Mouse (Mus musculus) C2C12 (cell line): ENCODE measurements around the gene Prdm1. TPM values are rescaled to one million over a fixed set of nuclear protein-coding genes. Genes with fewer than 3 reads are reported as not detected.

Experiments
- H3K27me3 ChIP-seq: one replicate; pipeline ENCODE4 v1.6.1; 2011; ENCODE audit not compliant: control insufficient read depth, insufficient read depth, insufficient read length
- H3K36me3 ChIP-seq: one replicate; pipeline ENCODE4 v1.6.1; 2011; ENCODE audit not compliant: control insufficient read depth, insufficient read depth
- H3K4me3 ChIP-seq: one replicate; pipeline ENCODE4 v1.5.1; 2011; ENCODE audit warnings: mild to moderate bottlenecking, control low read depth; ENCODE audit not compliant: poor library complexity, insufficient read depth, severe bottlenecking
- H3K79me2 ChIP-seq: one replicate; pipeline ENCODE4 v1.6.1; 2011; ENCODE audit not compliant: control insufficient read depth, insufficient read depth
- H3K79me3 ChIP-seq: one replicate; pipeline ENCODE4 v1.6.1; 2011; ENCODE audit warnings: low read depth, control low read depth
- H3ac ChIP-seq: one replicate; pipeline ENCODE3; 2011; ENCODE audit warnings: low read depth; ENCODE audit not compliant: control insufficient read depth, insufficient read length
- CEBPB ChIP-seq: IDR thresholded peaks from one replicate; pipeline ENCODE4 v1.6.1; 2011; ENCODE audit warnings: low read depth, mild to moderate bottlenecking, control low read depth, moderate library complexity
- CTCF ChIP-seq: IDR thresholded peaks from one replicate; pipeline ENCODE4 v1.5.1; 2011; ENCODE audit not compliant: control insufficient read depth, insufficient read depth, insufficient read length
- FOSL1 ChIP-seq: IDR thresholded peaks from one replicate; pipeline ENCODE4 v1.8.0; 2011; ENCODE audit warnings: mild to moderate bottlenecking, low read length; ENCODE audit not compliant: poor library complexity, insufficient read depth, severe bottlenecking
- MAX ChIP-seq: IDR thresholded peaks from one replicate; pipeline ENCODE4 v1.6.1; 2011; ENCODE audit warnings: mild to moderate bottlenecking, control low read depth
- MYOD1 ChIP-seq: IDR thresholded peaks from one replicate; pipeline ENCODE4 v1.6.1; 2011; ENCODE audit warnings: low read depth; ENCODE audit not compliant: control insufficient read depth, insufficient read length
- MYOG ChIP-seq: IDR thresholded peaks from one replicate; pipeline ENCODE4 v1.6.1; 2011; ENCODE audit not compliant: control insufficient read depth, insufficient read length; ENCODE audit errors: extremely low read depth
- USF1 ChIP-seq: IDR thresholded peaks from one replicate; pipeline ENCODE4 v1.6.1; 2011; ENCODE audit warnings: low read depth, mild to moderate bottlenecking, control low read depth, moderate library complexity
- polyA plus RNA-seq: library from polyadenylated mRNA; unstranded; fragments of >200 nt; fragmentation: generic; extraction: Trizol; gene quantifications from one replicate; pipeline ENCODE4 v1.2.1, GENCODE M21; 2012; ENCODE audit warnings: missing spikeins

Gene Prdm1
- polyA plus RNA-seq, 1 experiment, result 0.02 TPM

GRCm38 (mm10) chr10:44539033-44539578 is 10.8 kb upstream of the Prdm1 start:
- TF ChIP-seq MYOD1, result no peak
- no peaks in the 10 kb centered on the region for H3K36me3 ChIP-seq

GRCm38 (mm10) chr10:44538137-44538536 is 9.8 kb upstream of the Prdm1 start:
- Histone ChIP-seq H3K27me3 (no peaks in the 10 kb centered on the region), H3K79me3 (no peaks in the 10 kb centered on the region), H3K4me3 (no peak overlapping the region), H3ac (no peak overlapping the region), H3K79me2 (no peaks in the 10 kb centered on the region), H3K36me3 (no peaks in the 10 kb centered on the region)
- TF ChIP-seq FOSL1 (no peak), MYOG (no peak), USF1 (no peak), CEBPB (no peak), MYOD1 (no peak), MAX (no peak)

More at GRCm38 (mm10) chr10:44539033-44539578, 10.8 kb upstream of the Prdm1 start:
- Histone ChIP-seq H3K79me3 (no peaks in the 10 kb centered on the region), H3ac (no peak overlapping the region), H3K79me2 (no peaks in the 10 kb centered on the region), H3K27me3 (no peaks in the 10 kb centered on the region), H3K4me3 (no peak overlapping the region)

GRCm38 (mm10) chr10:44530067-44530360 is 1.7 kb upstream of the Prdm1 start:
- Histone ChIP-seq H3K79me2 (no peaks in the 10 kb centered on the region), H3K27me3 (no peaks in the 10 kb centered on the region), H3K4me3 (peak overlapping the region; percentile 50), H3ac (no peak overlapping the region), H3K79me3 (no peaks in the 10 kb centered on the region), H3K36me3 (no peaks in the 10 kb centered on the region)
- TF ChIP-seq CTCF (no peak), MAX (no peak), CEBPB (no peak), MYOG (no peak), MYOD1 (no peak), FOSL1 (no peak), USF1 (no peak)

GRCm38 (mm10) chr10:44529218-44530066 is 1.1 kb upstream of the Prdm1 start:
- Histone ChIP-seq H3ac (peak overlapping the region; percentile 73), H3K36me3 (no peaks in the 10 kb centered on the region), H3K4me3 (peak overlapping the region; percentile 50), H3K27me3 (no peaks in the 10 kb centered on the region), H3K79me3 (no peaks in the 10 kb centered on the region), H3K79me2 (no peaks in the 10 kb centered on the region)
- TF ChIP-seq USF1 (peak; percentile 95), MAX (peak; percentile 60), CEBPB (no peak)

- Histone ChIP-seq H3K4me3 (no peak overlapping the region), H3K36me3 (no peaks in the 10 kb centered on the region), H3K79me2 (no peaks in the 10 kb centered on the region), H3K27me3 (no peaks in the 10 kb centered on the region), H3ac (no peak overlapping the region), H3K79me3 (no peaks in the 10 kb centered on the region)
- TF ChIP-seq MYOG, result no peak
- no peak for TF ChIP-seq CTCF
- no peak for TF ChIP-seq CEBPB
- no peak for TF ChIP-seq USF1
- TF ChIP-seq MAX, result no peak
- no peak for TF ChIP-seq MYOD1
- TF ChIP-seq FOSL1, result no peak
Measured at GRCm38 (mm10) chr10:44527651-44528050, 650 bp downstream of the Prdm1 start.
